ENCODE assay signal across 8 mouse cellular contexts in the genomic region with DNA sequence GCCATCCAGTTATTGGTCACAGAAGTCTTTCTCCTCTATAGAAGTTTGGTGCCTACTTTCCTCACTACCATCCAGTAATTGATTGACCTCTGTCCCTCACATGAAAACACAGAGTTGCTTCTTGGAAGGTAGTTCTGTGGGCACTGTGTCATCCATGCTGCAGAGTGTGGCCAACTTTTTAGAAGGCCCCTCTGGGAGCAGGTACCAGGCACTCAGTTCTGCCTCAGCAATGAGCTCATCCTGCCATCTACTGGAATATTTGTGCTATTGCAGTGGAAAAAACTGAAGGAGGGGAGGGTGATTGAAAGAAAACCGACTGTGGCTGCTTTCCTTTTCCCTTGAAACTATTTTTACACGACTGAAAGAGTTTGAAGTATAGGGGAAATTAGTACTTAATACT.
DNase-seq lines count a peak whose midpoint lies in the region; ATAC-seq and TF ChIP-seq lines count a peak whose summit lies in the region.
"Had no signal": no experiment of that assay in that cellular context is flagged by ENCODE, and none has a peak within 500 bp of the region (broad histone marks: within the 10 kb centered on the region; RNA-seq: fewer than 3 reads in every experiment).

No protein-coding gene starts in this region.

- no peak overlapping the region for H3K4me3 ChIP-seq in hindbrain, postnatal 0 days (ENCODE audit: low read length)
- H3K4me3 ChIP-seq: stomach, embryonic 15.5 days had no signal

- 5% methylated on average over 2 of the region's 2 CpGs for WGBS in hindbrain, postnatal 0 days

- ATAC-seq in hindbrain, postnatal 0 days: peak; percentile 71

- no peak overlapping the region for H3K27ac ChIP-seq in hindbrain, postnatal 0 days
- H3K27ac ChIP-seq: stomach, embryonic 15.5 days had no signal

- no peak overlapping the region for H3K9ac ChIP-seq in hindbrain, postnatal 0 days (replicated peaks; ENCODE audit: low read length)
- H3K9ac ChIP-seq: stomach, embryonic 15.5 days had no signal

- no peaks in the 10 kb centered on the region for H3K9me3 ChIP-seq in hindbrain, postnatal 0 days (ENCODE audit: low read length)
- H3K9me3 ChIP-seq: stomach, embryonic 15.5 days had no signal

- H3K27me3 ChIP-seq in hindbrain, postnatal 0 days (ENCODE audit: insufficient read depth, low read length): no peaks in the 10 kb centered on the region
- no peaks in the 10 kb centered on the region for H3K27me3 ChIP-seq in splenic B cell, adult 2 months (ENCODE audit: control insufficient read depth, insufficient read depth, low read length, poor library complexity, severe bottlenecking)
- H3K27me3 ChIP-seq: stomach, embryonic 15.5 days had no signal

- peak; percentile 13 for DNase-seq in right cerebral cortex, postnatal 4 days
- DNase-seq in right cerebral cortex, postnatal 14 days: no peak
- peak; percentile 78 for DNase-seq in adipocyte (ENCODE audit: low spot score)
- DNase-seq in embryo, embryonic 11 days: peak; percentile 77
- DNase-seq in hindbrain, postnatal 0 days (ENCODE audit: low spot score): peak; percentile 84
- DNase-seq in lung, postnatal 10 days: peak; percentile 56
- peak; percentile 17 for DNase-seq in splenic B cell, adult 2 months (ENCODE audit: low read depth, low spot score)

- H3K4me1 ChIP-seq in hindbrain, postnatal 0 days (ENCODE audit: insufficient read depth, low read length): no peaks in the 10 kb centered on the region
- H3K4me1 ChIP-seq: stomach, embryonic 15.5 days had no signal

- no peak overlapping the region for H3K4me2 ChIP-seq in hindbrain, postnatal 0 days (ENCODE audit: low read depth, low read length)
- H3K4me2 ChIP-seq: stomach, embryonic 15.5 days had no signal

- H3K36me3 ChIP-seq in hindbrain, postnatal 0 days (ENCODE audit: insufficient read depth, low read length): no peaks in the 10 kb centered on the region
- no peaks in the 10 kb centered on the region for H3K36me3 ChIP-seq in splenic B cell, adult 2 months (ENCODE audit: control insufficient read depth, insufficient read depth, low read length, poor library complexity, severe bottlenecking)
- H3K36me3 ChIP-seq: stomach, embryonic 15.5 days had no signal

- peak; percentile 95 for TF ChIP-seq CTCF in hindbrain, postnatal 0 days (IDR thresholded peaks at IDR 0.05; ENCODE audit: low read depth)
